Mouse (Mus musculus) bone marrow, adult 2 months (tissue): ENCODE measurements around the gene Rab27a. TPM values are rescaled to one million over a fixed set of nuclear protein-coding genes. Genes with fewer than 3 reads are reported as not detected.

Experiments
- H3K27ac ChIP-seq: fragments of 200-500 bp; 2 replicates; pipeline ENCODE4 v1.5.1; 2012; ENCODE audit warnings: low read depth, mild to moderate bottlenecking, control low read depth, inconsistent platforms, low read length; ENCODE audit not compliant: control insufficient read depth, poor library complexity, insufficient read depth
- H3K4me1 ChIP-seq: fragments of 200-500 bp; 2 replicates; pipeline ENCODE4 v1.6.1; 2011; ENCODE audit warnings: low read length; ENCODE audit not compliant: control insufficient read depth, insufficient read depth
- H3K4me3 ChIP-seq: fragments of 200-500 bp; replicated peaks from 2 replicates; pipeline ENCODE3; 2011; ENCODE audit warnings: mild to moderate bottlenecking, low read depth, low read length, control low read depth; ENCODE audit not compliant: control insufficient read depth
- CTCF ChIP-seq: fragments of 200-500 bp; IDR thresholded peaks from 2 replicates; pipeline ENCODE4 v1.5.1; 2011; ENCODE audit warnings: low read length, control low read depth; ENCODE audit not compliant: control insufficient read depth, insufficient read depth
- POLR2A ChIP-seq: fragments of 200-500 bp; IDR thresholded peaks from 2 replicates; pipeline ENCODE4 v1.6.1; 2011; ENCODE audit warnings: low read depth, mild to moderate bottlenecking, control low read depth, low read length, borderline replicate concordance; ENCODE audit not compliant: control insufficient read depth
- WGBS: fragments of 180-500 bp; shearing (Covaris S2); methylation state at CpG from one replicate; pipeline ENCODE4 v1.1.7; 2018; 5-methylcytosine and 5-hydroxymethylcytosine counted together
- polyA plus RNA-seq: library from polyadenylated mRNA; stranded (reverse); fragments of >200 nt; gene quantifications from 2 replicates; pipeline ENCODE4 v1.2.4, GENCODE M21; 2011; ENCODE audit warnings: low replicate concordance; ENCODE audit not compliant: missing spikeins, insufficient read depth, insufficient read length

Rab27a gene
- polyA plus RNA-seq, result 14.0 and 33.6 TPM in 2 replicates

- H3K27ac ChIP-seq, result peak within 1 kb of the TSS; percentile 83
- H3K4me1 ChIP-seq, result no peaks in the 10 kb centered on the region; the same call in 1 of the 2 replicates
- WGBS, result under 1% methylated on average over 41 of the region's 41 CpGs
- TF ChIP-seq POLR2A (peak; percentile 54; the same call in 1 of the 2 replicates), CTCF (peak; percentile 97)
- H3K4me3 ChIP-seq, result peak within 1 kb of the TSS; percentile 91
Observed at GRCm38 (mm10) chr9:73044146-73045079, at the start of gene Rab27a. TSS of gene Rab27a (plus strand) at chr9:73044854.

DNA sequence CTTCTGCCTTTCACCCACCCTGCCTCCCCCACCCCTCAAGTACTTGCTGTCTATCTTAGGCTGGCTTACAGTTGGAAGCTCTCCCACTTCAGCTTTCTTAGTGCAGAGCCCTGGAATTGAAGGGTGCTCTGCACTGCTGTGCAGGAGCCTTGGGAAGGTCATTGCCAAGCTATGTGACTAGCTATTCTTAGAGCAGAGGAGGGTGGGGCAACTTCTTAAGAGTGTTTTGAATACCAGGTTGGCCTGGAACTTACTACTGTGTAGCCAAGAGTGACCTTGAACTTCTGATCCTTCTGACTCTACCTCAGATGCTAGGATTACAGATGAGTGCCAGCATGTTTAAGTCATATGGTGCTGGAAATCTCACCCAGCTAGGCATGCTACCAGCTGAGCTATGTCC lies 48.5 kb upstream of the Rab27a start:
- H3K4me3 ChIP-seq, result no peak overlapping the region
- peaks cover 1% of the 10 kb centered on the region; the same call in 1 of the 2 replicates for H3K4me1 ChIP-seq
- TF ChIP-seq CTCF (no peak), POLR2A (no peak)
- H3K27ac ChIP-seq, result no peak overlapping the region

- Histone ChIP-seq H3K4me3 (no peak overlapping the region), H3K27ac (no peak overlapping the region), H3K4me1 (peaks cover 1% of the 10 kb centered on the region; the same call in 1 of the 2 replicates)
- TF ChIP-seq POLR2A (no peak), CTCF (no peak)
- 86% methylated on average over 7 of the region's 7 CpGs for WGBS
Observed at GRCm38 (mm10) chr9:72996806-72997205, 47.8 kb upstream of the Rab27a start.

GRCm38 (mm10) chr9:73000487-73000886 lies 44.2 kb upstream of the Rab27a start:
- 77% methylated on average over 2 of the region's 2 CpGs for WGBS
- TF ChIP-seq CTCF (0 out of 2 replicates have a peak, but pooled peaks have one; percentile 6), POLR2A (no peak)
- Histone ChIP-seq H3K4me1 (no peaks in the 10 kb centered on the region; the same call in 1 of the 2 replicates), H3K4me3 (no peak overlapping the region), H3K27ac (no peak overlapping the region)

- no peak for TF ChIP-seq POLR2A
- no peak for TF ChIP-seq CTCF
- 67% methylated on average over 13 of the region's 13 CpGs for WGBS
- peak overlapping the region; percentile 73; the same call in 1 of the 2 replicates for H3K27ac ChIP-seq
- H3K4me1 ChIP-seq, result no peaks in the 10 kb centered on the region; the same call in 1 of the 2 replicates
- no peak overlapping the region for H3K4me3 ChIP-seq
Observed at GRCm38 (mm10) chr9:73001314-73002011, 43.2 kb upstream of the Rab27a start.

- H3K27ac ChIP-seq, result no peak overlapping the region
- TF ChIP-seq CTCF (no peak), POLR2A (no peak)
- H3K4me1 ChIP-seq, result no peaks in the 10 kb centered on the region; the same call in 1 of the 2 replicates
- no peak overlapping the region for H3K4me3 ChIP-seq
- WGBS, result 79% methylated on average over 3 of the region's 3 CpGs
Observed at GRCm38 (mm10) chr9:73002177-73002576, 42.5 kb upstream of the Rab27a start.

DNA sequence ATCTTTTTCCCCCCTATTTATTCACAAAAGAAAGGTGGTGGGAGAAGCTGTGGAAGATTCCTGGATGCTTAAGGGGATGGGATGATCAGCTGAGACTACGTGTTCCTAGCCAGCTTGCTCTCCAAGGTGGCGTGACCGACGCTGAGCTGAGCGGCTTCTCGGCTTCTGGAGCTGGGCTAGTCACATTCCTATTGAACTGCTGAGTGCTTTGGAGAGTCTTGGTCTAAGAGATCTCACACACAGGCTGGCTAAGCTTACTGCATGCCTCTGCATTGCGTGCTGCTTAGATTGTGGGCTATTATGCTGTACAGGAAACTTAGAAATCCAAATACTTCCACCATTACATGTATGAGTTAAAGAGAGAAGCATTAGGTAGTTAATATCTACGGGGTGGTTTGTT lies 40.6 kb upstream of the Rab27a start:
- Histone ChIP-seq H3K4me3 (no peak overlapping the region), H3K4me1 (no peaks in the 10 kb centered on the region; the same call in 1 of the 2 replicates), H3K27ac (no peak overlapping the region)
- 90% methylated on average over 8 of the region's 8 CpGs for WGBS
- no peak for TF ChIP-seq POLR2A
- TF ChIP-seq CTCF, result no peak

GRCm38 (mm10) chr9:73005106-73005505 lies 39.5 kb upstream of the Rab27a start:
- no peak overlapping the region for H3K4me3 ChIP-seq
- WGBS, result 66% methylated on average over 6 of the region's 6 CpGs
- no peaks in the 10 kb centered on the region; the same call in 1 of the 2 replicates for H3K4me1 ChIP-seq
- H3K27ac ChIP-seq, result no peak overlapping the region
- TF ChIP-seq POLR2A (no peak), CTCF (no peak)
